Mouse (Mus musculus) CD4-positive helper T cell, adult 2 months (primary cell): ENCODE measurements at regions not wholly inside any gene's neighbourhood (a gene's known extent, or its start where the extent isn't known, plus 50 kb on each side); places are given as distances from the start of the nearest gene placed in this dataset.

ENCODE experiments used
- DNase-seq: peaks from one replicate; pipeline ENCODE4 v3.0.0-alpha.2; 2012; ENCODE audit warnings: low read depth, missing footprints, low spot score

GRCm38 (mm10) chr13:99781616-99782015, 119.3 kb downstream of the Cartpt start:
- no peak for DNase-seq

DNA sequence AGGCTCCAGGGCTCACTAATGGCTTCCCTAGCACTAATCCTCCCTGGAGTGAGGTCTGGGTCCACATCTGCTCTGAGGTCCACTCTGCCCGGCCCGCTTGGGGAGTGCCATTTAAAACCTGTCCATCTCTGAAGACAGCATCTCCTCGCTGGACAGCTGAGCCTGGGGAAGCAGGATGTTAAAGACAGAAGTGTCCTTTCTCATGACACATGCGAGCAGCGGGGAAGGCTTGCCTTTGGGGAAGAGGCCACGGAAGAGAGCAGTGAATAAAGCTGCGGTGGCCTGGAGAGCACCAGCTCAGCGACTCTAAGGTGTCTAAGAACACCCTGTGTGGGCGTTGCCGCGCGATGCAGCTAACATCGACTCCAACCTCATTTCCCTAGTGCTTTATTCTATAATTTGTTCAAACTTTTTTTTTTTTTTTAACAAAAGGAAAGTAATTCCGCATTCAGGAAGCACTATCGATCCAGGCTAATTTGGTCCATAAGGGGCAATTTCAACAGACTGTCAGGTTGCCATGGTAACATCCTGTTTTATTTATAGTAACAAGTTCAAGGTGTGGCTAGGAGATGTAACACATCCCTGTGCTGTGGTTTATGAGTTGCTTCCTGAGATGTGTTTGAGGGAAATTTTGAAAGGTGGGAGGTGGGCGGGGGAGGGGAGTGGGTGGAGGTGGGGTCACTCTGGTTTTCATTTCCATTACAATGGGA, 120.0 kb downstream of the Cartpt start:
- peak; percentile 8 for DNase-seq

DNA sequence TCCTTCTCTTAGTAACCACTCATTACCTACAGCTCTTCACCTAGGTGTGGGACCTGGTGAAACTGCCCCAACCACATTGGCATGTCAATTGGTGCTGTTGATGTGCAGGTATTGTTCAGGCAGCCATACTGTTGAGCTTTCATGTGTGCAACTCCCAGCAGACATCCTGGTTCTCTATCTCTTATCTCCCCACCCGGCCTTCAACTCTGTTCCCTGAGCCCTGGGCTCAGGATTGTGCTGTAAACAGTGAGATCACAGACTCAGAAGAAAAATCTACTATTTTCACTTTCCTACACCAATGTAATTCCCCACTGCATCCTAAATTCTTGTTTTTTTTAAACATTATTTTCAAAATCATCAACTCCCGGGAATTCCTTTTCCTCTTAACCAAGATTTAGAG, 122.1 kb downstream of the Cartpt start:
- no peak for DNase-seq

GRCm38 (mm10) chr13:99777736-99778135, 123.2 kb downstream of the Cartpt start:
- no peak for DNase-seq

DNA sequence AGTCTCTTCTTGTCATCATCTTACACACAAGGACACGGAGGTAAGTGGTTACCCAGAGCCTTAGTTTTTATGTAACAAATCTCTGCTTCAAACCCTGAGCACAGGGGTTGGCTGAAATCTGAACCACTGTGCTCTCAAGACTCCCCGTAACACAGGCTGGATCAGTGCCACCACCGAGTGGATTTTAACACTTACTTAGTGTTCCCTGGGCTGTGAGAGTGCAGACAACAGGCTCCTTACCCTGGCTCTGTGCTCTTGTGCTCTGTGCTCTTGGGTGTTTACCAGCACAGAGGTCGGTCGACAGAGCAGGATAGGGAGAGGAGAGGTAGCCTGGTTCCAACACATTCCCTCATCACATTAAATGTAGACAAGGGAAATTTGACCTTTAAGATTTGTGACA, 134.9 kb downstream of the Cartpt start:
- no peak for DNase-seq

GRCm38 (mm10) chr13:99764764-99765163, 136.1 kb downstream of the Cartpt start:
- DNase-seq: no peak

DNA sequence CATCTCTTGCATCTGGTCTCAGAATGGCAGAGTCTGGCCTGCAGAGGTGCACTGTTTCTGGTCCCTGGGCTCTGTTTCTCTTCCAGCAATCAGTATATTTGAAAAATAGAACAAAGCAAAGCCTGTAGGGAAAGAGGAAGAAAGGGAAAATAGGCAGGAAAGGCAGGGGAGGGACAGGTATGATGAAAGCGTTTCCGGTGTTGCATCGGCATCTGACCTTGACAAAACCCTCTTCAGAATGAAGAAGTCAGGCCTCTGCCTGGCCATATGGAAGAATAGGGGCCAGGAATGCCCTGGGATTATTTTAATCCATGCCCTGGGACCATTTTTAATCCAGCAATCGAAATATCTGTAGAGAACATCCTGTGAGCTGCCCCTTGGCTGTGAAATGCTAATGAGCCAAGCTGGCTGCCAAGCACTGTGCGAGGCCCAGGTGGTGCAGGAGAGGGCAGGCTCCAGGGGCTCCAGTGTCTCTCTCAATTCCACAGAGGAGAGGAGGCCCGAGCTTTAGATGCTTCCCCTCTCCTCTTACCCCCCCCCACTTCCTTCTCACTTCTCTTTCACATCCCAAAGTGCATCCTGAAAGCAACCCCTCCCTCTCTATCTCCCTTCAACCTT, 136.7 kb downstream of the Cartpt start:
- no peak for DNase-seq

GRCm38 (mm10) chr13:99761843-99762242, 139.0 kb downstream of the Cartpt start:
- DNase-seq: no peak

GRCm38 (mm10) chr13:99761423-99761822, 139.5 kb downstream of the Cartpt start:
- DNase-seq: no peak

DNA sequence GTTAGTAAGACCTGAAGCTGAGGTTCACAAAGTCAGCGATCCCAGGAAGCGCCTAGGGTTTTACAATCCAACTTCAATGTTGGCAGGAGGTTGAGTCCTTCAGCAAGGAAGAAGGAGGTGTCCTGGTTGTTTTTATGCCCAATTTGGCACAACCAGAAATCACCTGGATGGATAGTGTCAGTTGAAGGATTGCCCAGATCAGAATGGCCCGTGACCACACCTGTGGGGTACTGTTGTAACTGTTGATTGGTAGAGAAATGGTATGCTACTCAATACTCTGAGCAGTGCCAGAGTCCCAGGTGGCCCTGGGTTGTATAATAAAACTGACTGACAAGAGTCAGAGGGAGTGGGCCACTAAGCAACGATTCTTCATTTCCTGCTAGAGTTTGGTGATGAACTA, 140.2 kb downstream of the Cartpt start:
- no peak for DNase-seq

GRCm38 (mm10) chr13:99759256-99760044, 141.4 kb downstream of the Cartpt start:
- DNase-seq: no peak

DNA sequence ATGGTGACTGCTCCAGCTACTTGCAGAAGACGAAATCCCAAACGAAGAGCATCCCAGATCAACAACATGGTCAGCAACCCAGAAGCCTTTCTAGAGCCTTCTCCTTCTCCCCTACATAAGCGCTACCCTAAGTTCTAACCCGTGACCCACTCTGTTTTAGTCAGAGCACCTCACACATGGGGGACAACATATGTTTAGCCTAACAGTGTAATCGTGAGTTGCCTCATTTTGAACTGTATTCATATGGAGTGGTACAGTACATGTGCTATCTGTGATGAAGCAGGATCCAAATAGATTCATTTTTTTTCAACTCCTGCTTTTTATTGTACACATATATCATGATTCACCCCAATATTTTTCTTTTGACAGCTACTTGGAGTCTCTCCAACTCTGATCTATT, 146.2 kb downstream of the Cartpt start:
- DNase-seq: no peak

DNA sequence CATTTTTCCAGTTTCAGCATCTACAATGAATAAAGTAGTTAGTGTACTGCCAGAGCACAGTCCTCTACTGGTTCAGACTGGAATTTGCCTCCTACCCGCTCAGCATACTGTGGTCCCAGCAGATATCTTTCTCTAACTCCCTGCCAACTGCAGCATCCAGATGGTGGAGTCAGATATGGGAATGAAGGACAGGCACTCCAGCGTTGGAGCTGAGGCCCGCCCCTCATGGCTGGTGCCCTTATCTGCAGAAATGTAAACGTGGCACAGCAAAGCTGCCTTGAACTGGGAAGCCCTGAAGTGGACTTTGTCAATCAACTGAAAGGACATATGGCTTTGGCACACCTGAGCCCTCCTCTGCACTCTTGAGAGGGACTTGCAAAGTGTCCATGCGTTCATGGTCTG, 146.6 kb downstream of the Cartpt start:
- DNase-seq: no peak

DNA sequence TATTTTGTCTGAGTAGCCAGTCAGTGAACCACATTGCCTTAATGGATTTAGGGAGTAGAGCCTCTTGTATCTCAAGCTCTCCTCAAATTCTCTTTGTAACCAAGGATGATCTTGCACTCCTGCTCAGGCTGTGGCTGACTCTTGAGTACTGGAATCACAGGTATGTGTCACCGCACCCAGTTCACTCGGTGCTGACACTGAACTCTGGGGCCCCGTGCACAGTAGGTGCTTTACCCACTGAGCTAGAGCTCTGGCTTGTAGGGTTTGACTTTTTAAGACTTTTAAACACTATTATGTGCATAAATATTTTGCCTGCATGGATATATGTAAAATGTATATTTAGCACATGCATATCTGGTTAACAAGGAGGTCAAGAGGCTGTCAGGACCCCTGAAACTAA, 147.4 kb downstream of the Cartpt start:
- no peak for DNase-seq

DNA sequence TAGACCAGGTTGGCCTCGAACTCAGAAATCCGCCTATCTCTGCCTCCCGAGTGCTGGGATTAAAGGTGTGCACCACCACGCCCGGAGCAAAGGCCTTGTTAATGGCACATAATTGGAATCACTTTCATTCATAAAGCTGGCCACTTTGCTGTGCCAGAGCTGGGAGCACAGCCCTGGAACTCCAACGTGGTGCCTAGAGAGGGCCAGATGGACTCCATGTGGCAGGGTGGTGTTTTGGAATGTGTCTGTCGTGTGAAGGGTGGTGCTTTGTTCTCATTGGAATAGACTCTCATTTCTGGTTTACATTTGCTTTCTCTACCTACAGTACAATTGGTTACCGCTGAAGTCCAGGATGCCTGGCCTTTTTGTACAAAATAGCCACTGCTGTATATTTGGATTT, 150.2 kb downstream of the Cartpt start:
- no peak for DNase-seq

- DNase-seq: no peak
Measured at GRCm38 (mm10) chr13:99749342-99749741, 151.5 kb downstream of the Cartpt start.

DNA sequence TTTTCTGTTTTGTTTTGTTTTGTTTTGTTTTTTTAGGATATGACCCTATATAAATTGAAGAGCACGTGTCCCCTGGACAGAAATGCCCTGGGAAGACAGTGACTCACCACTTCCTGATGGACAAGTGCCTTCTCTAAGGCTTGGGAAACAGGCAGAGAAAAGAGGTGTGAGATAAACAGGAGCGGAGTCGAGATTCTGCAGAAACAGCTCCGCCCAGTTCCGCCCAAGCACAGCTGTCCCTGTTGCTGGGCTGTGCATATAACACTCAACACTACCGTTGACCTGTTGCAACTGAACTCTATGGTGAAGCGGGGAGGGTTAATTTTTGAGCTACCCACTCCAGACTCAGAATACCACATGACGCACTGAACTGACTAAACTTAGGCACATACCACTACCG, 152.8 kb downstream of the Cartpt start:
- no peak for DNase-seq

GRCm38 (mm10) chr13:99745526-99745925, 155.4 kb downstream of the Cartpt start:
- DNase-seq: no peak

- no peak for DNase-seq
Measured at GRCm38 (mm10) chr13:99744790-99745120, 156.1 kb downstream of the Cartpt start.

DNA sequence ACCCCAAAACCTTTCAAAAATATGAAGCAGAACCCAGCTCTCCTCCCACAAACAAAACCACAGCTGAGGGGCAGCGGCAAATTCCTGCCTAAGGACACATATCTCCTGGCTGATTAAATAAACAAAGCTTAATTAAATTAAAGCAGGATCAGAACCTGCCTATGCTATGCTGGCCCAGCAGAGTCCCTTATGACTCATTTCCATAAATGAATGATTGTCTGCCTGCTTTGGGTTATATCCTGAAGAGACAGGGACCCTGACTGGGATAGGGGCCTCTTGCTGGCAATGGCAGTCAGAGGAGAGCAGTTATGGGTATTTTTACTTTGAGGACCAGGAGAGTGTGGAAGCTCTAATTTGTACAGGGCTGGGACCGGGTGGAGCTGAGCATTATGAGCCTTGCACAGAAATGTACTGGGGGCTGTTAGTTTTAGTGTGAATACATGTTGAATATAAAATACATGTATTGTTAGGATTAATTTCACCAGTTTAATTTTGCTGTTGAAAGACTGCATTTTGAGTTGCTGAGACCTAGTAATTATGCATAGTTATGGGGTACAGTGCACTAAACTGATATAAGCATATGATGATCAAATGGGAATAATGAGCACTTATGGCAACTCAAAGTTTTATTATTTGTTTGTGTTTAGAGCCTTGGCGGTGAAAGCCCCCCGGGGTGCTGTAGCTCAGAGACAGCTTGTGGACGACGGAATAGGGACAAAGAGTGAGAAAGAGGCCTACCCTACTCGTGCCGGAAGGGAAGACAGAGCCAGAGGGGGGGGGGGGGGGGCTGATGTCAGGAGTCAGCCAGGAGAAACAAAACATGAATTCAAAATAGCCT, 156.7 kb downstream of the Cartpt start:
- DNase-seq: no peak

- no peak for DNase-seq
Measured at GRCm38 (mm10) chr13:99742507-99742906, 158.4 kb downstream of the Cartpt start.

DNA sequence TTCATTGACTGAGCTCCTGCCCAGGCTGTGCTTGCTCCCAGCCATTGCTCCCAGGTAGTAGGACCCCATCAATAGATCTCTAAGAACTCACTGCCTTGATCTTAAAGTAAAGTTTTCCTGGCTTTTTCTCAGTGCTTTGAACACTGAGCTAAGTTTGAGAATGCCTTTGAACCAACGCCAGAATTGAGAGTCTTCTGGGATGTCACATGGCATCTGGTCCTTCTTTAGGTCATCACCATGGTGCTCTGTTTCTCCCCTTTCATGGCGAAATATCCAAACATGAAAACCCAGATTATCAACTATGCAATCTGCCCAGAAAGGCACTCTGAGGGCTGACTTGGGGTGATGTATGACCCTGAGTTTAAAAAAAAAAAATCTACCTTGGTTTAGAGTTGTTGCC, 158.9 kb downstream of the Cartpt start:
- no peak for DNase-seq
